Mouse (Mus musculus) embryo, embryonic 10.5 days (tissue): Measurements from ENCODE around the gene Sh3bp4.

ENCODE experiments used
- DNase-seq: peaks from one replicate; pipeline ENCODE4 v3.0.0-alpha.2; 2015; ENCODE audit warnings: low spot score

Gene Sh3bp4

GRCm38 (mm10) chr1:89130429-89130828 is 60.2 kb downstream of the Sh3bp4 start:
- no peak for DNase-seq

DNA sequence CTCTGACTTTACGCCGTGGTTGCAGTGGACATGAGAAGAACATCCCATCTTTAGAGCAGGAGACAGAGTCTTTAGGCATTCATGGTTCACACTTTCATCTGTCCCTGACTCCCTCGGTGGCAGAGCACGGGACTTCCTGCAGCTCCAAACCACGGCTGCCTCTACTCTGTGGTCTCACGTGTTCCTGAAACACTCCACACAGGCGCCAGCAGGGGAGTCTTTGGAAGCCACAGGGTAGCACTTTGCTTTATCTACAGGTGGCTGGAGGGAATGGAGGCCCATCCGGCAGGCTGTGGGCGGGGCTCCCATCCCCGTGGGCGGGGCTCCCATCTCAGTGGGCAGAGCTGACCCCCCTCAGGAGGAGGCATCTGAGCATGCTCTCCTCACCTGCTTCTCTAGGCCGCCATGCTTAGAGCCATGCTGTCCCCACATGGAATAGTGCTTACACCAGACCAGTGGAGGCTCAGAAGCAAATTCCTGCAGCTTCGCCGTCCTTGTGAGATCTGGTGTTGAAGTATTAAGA is 60.9 kb downstream of the Sh3bp4 start:
- DNase-seq = no peak

- no peak for DNase-seq
These were observed 61.5 kb downstream of the Sh3bp4 start for GRCm38 (mm10) chr1:89131707-89132106.

- DNase-seq = no peak
These were observed 63.1 kb downstream of the Sh3bp4 start for GRCm38 (mm10) chr1:89133266-89133665.

DNA sequence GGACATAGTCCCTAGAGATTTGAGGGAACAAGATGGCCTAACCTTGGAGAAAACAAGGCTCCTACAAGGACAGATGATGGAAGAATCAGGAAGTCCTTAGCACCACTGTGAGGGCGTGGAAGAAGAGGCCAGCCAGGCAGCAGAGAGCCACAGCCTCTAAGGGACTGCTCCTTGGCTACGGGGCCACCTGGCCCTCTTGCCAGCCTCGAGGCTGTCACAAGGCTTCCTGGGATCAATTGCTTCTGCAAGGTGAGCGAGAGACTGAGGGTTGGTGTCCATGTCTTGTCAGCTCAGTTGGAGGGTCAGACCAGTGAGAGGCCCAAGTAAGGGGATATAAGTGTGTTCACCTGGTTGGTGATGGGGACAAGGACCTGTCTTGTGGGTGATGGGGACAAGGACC is 63.5 kb downstream of the Sh3bp4 start:
- no peak for DNase-seq

DNA sequence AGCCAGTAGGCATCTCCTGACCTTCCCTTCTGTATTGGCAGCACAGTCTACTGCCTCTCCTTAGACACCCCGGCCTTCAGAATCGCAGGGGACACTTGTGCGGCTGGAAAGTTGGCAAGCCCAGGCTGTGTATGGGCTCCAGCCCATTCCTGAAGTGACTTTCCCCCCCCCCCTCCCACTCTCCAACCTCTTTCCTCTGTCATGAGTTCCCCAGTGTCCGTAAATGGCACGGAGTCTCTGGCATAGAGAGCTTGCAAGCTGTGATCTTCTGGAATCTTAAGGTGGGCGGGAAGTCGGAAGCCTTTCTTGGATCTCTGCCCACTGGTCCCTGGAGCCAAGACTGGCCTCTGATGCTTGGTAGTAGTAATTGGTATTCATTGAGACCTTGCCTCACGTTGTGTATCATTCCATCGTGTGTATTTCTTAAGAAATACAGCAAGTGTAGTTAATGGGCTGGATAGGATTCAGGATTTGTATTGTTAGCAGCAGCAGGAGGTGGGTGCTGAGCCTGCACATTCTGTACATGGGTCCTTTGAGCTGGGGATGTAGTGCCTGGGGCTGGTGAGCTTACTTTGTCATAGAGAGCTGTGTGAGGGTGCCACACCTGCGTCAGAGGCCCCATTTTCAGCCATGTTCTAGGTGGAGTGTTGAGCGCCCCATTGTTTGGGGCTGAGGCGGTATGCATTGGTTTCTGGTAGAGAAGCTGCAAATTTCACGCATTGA is 66.0 kb downstream of the Sh3bp4 start:
- no peak for DNase-seq

DNA sequence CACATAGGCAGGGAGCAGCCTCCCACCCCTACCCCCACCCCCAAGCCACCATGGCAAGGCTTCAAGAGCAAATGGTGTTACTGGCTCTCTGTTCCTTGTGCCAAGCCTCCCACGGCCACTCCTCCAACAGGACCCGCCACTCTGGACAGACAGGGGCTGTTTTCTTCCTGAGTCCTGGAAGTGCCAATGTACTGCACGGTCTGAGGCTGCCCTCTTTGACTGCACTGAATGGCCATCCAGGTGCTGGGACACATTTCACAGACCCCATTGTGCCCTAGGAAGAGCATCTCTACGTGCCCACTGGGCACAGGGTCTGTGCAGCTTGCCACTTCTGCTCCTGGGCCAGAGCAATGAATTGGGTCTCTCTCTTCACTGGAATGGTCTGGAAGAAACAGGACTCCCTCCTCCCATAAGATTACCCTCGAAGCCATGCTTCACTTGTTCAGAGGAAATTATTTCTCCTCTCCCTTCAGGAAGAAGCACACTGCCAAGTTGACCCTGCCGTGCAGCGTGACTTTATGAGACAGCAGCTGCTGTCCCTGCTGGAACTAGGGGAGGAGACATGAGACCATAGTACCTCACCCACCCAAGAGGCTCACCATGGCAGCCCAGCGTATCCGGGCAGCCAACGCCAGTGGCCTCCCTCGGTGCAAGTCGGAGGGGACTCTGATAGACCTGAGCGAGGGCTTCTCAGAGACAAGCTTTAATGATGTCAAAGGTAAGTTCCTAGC is 67.0 kb downstream of the Sh3bp4 start:
- no peak for DNase-seq

DNA sequence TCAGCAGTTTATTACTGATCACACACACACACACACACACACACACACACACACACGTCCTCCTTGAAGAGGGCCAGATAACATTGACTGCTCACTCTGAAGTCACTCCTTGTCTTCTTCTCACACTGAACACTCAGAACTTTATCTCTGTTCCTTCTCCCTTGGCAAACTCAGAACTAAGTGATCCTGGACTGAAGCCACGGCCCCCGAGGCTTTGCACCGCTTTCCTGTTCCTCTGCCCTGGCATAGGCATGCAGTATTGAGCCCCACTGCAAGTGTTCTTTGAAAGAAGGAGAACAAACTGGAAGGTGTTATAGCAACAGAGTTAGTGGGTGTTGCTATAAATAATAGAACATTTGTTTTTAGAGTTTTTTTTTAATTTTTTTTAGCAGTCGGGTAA is 68.1 kb downstream of the Sh3bp4 start:
- DNase-seq = no peak

DNA sequence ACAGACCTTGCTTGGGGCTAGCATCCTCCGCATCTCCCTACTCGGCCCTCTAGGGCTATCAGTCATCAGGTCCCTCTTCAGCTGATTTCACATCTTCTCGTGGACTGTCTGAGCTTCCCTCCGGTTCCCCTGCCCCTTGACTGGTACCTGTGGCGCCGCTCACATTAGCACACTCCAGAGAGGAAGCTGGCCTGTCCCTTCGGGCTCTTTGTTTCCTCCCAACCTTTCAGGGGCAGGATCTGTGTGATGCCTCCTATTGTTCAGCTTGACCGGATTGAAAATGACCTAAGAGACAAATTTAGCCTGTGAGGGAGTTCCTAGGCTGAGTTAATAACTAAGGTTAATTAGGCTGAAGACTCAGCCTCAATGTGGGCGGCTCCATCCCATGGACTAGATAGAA is 69.9 kb downstream of the Sh3bp4 start:
- no peak for DNase-seq

- DNase-seq = no peak
These were observed 80.9 kb downstream of the Sh3bp4 start for GRCm38 (mm10) chr1:89151071-89151470.

DNA sequence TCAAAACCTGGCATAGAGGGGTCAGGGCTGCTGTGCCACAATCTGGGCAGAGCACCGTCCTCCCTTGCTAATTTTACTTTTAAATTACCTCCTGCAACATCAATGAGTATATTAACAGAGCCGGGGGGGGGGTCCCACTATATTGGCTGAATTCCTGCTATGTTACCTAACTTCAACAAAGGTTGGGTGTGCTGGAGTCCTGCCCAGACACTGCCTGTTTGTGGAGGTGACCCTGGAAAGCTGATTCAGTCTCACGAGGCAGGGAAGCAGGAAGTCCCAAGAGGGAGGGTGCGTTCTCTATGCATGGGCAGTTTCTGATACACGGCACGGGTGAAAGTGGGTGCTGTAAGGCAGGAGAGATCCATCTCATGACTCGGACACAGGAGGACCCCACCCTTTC is 82.4 kb downstream of the Sh3bp4 start:
- no peak for DNase-seq

GRCm38 (mm10) chr1:89153203-89153602 is 83.0 kb downstream of the Sh3bp4 start:
- no peak for DNase-seq

GRCm38 (mm10) chr1:89163483-89163882 is 93.3 kb downstream of the Sh3bp4 start:
- DNase-seq = no peak

- no peak for DNase-seq
These were observed 94.1 kb downstream of the Sh3bp4 start for GRCm38 (mm10) chr1:89164281-89164680.

DNA sequence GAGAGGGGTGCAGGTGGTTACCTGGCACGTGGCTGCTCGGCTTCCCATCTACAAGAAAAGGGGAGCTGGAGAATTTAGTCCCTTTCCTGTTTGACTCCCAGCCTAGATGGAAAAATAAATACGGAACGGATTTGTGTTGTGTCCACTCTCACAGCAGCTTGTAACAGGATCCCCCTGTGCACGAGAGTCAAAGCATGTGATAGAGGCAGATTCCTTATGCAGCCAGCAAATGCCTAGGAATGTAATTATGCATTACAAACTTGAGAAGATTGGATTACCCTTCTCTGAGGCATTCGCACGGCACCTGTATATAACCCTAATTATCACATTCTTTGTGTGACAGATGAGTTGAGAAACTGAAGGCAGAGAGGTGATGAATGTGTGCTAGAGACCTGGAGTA is 94.5 kb downstream of the Sh3bp4 start:
- DNase-seq = peak; percentile 36

DNA sequence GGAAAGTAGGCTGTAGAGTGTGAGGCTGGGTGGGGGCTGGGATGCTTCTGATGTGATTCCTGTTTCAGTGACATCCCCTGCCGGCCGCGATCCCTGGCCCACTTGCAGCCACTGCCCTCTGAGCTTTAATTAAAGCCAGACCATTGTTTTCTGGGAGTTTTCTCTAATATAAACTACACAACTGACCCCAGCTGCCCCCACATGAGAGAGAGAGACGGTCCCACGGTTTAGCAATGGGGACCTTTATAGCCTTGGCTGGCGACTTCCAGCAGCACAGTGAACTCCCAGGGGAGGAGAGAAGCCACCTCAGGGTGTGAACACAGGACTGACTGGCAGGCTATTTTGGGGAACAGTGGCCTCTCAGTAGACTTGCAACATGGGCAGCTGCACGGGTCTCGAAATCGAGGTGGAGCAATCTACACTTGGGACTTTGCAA is 96.6 kb downstream of the Sh3bp4 start:
- DNase-seq = peak; percentile 59

DNA sequence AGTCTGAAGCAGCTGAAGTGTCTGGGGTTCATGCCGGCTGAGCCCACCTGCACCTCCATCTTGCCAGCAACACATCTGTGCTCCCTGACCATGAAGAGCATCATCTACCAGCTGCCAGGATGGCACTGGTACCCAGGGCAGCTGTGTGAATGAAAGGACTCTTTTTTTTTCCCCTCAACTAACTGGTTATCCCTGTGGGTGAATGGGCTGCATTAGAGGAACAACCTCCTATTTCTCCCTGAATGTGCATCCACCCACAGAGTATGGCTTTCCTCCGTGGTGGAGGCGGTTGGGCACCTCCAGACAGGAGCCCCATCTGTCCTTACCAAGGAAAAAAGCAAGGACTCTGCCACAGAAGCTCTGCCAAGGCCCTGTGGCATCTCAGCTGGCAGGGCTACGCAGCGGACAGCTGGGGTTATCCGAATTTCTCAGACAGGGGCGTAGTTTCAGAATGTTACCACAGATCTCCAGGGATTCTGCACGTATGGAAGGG is 101.1 kb downstream of the Sh3bp4 start:
- no peak for DNase-seq

DNA sequence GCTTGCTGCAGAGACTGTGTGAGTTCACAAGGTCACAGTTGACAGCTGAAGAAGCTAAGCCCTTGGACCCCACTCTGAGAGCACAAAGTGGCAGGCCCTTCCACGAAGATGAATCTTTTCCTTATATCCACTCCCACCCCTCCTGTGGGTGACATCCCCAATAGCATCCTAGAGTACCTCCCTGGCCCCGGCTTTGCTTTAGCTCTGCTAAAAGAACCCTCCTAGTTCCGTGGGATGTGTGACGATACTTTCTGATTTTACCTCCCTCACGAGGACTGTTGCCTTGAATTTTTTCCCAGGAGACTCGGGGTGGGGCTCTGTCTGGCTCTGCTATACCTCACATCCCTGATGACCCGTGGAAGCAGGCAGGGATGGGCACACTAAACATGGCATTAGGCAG is 104.4 kb downstream of the Sh3bp4 start:
- no peak for DNase-seq

- no peak for DNase-seq
These were observed 105.1 kb downstream of the Sh3bp4 start for GRCm38 (mm10) chr1:89175355-89175754.

GRCm38 (mm10) chr1:89183261-89183831 is 113.1 kb downstream of the Sh3bp4 start:
- DNase-seq = peak; percentile 79

DNA sequence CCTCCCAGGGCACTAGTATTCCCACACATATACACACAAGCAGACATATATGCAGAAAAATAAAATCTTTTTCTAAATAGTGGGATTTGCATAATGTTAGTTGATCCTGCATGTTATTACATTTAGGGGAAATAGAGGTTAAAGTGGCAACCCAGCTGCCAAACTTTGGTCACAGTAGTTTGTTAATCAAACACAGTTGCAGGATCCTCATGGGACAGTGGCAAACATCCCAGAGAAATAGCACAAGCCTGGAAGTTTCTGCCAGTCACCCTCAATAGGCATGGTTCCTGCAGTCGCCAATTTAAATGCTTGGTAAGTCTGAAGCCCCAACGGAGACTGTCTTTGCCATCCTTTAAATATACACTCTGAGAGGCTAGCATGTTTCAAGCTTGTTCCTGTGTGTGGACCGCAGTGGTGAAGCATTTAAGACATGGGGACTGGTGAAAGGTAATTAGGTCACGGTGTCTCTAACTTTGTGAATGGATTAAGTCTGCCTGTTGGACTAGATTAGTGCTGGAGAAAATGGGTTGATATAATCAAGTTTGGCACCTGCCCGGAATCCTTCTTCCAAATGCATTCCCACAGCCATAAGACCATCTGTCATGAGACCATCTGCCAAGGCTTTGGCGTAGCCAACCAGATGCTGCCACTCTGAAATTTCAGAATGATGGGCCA is 114.0 kb downstream of the Sh3bp4 start:
- DNase-seq = no peak

DNA sequence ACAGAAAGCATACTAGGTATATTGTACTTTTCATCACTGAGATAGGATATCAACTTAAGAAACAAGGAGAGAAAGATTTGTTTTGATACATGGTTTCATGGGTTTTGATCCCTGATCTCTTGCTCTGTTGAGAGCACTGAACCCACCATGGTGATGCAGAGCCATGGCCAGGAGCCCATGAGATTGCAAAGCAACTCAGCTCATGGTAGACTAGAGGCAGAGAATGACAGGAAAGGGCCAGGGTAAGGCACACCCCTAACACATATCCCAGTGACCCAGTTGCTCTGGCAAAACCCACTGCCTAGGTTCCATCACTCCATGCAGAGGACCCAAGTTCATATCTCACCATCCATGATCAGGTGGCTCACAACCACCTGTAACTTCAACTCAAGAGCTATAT is 114.6 kb downstream of the Sh3bp4 start:
- no peak for DNase-seq
